Mouse (Mus musculus): ENCODE measurements around the gene Tprn. TPM values are rescaled to one million over a fixed set of nuclear protein-coding genes. Genes with fewer than 3 reads are reported as not detected.
"Not testable (repeated sequence)": the region's sequence is repeated elsewhere in the genome, so short reads cannot be mapped to it uniquely, and the experiment has no call there.

The Tprn gene
- total RNA-seq, 2 experiments from 2014 or later = 10.8 to 14.6 TPM

GRCm38 (mm10) chr2:25234050-25234449, 28.4 kb upstream of the Tprn start, which contains the start of gene Slc34a3:
Slc34a3 (minus strand) TSS chr2:25234364.
- no peak for DNase-seq (ENCODE audit: extremely low spot score in 1 of 2, low spot score in 2 of 2)
- intact Hi-C loops (cut with DNase I) = no loop called here

DNA sequence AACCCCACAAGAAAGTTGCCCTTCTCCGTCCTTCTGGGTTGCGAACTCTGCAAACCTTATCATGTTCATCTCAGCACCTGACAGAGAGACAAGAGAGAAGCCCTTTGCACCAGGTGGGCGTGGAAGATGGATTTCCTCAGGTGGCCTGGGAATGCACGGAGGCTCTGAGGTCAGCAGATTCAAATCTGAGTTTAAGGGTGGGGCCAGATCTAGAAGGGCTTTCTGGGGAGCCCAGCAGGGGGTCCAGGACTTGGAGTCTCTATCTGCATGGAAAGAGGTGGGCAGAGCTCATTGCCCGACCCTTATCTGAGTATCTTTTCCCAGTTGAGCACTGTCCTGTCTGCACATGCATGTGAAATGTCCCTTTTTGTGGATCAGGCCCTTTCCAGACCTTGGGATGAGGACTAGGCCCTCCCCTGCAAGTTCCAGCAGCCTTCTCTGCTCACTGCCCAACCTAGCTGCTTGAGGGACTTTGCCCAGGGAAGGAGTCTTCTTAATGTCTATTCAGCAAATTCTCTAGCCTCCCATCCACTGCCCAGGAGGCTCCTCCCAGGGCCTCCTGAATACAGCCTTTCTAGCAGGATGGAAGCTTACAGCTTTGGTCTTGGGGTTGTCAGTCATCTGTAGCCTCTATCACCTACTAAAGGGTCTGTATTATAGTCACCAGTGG, 27.7 kb upstream of the Tprn start:
- intact Hi-C loops (cut with DNase I) = no loop called here
- DNase-seq (ENCODE audit: extremely low spot score in 1 of 2, low spot score in 2 of 2) = no peak

GRCm38 (mm10) chr2:25236614-25237013, 25.8 kb upstream of the Tprn start, which contains the start of gene Rnf224:
Rnf224 (minus strand) TSS chr2:25236787.
- intact Hi-C loops (cut with DNase I) = no loop called here
- no peak for DNase-seq (ENCODE audit: extremely low spot score in 1 of 2, low spot score in 2 of 2)

GRCm38 (mm10) chr2:25237522-25237921, 24.9 kb upstream of the Tprn start:
- intact Hi-C loops (cut with DNase I) = no loop called here
- no peak for DNase-seq (ENCODE audit: extremely low spot score in 1 of 2, low spot score in 2 of 2)

- no peak for DNase-seq (ENCODE audit: extremely low spot score in 1 of 2, low spot score in 2 of 2)
- intact Hi-C loops (cut with DNase I) = no loop called here
Measured at GRCm38 (mm10) chr2:25238106-25238505, 24.3 kb upstream of the Tprn start.

GRCm38 (mm10) chr2:25239766-25240165, 22.7 kb upstream of the Tprn start:
- intact Hi-C loops (cut with DNase I) = no loop called here
- no peak for DNase-seq (ENCODE audit: extremely low spot score in 1 of 2, low spot score in 2 of 2)

DNA sequence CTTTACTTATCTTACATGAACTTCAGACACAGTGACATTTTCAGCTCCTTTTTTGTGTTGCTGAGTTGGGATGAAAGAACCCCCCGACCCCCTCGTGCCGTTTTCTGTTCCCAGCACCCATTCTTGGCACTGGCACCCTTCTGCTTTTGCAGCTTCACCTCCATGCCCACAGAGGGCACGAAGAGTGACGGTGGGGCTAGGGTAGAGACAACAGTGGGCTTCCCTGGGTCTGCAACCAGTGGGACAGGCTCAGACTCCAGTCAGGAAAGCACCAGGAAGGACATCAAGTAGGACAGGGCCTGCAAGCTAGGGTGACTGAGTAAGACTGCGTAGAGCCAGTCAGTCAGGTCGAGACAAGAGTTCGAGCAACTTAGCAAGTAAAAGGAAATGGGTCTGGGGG, 22.1 kb upstream of the Tprn start:
- no peak for DNase-seq (ENCODE audit: extremely low spot score in 1 of 2, low spot score in 2 of 2)
- intact Hi-C loops (cut with DNase I) = no loop called here

DNA sequence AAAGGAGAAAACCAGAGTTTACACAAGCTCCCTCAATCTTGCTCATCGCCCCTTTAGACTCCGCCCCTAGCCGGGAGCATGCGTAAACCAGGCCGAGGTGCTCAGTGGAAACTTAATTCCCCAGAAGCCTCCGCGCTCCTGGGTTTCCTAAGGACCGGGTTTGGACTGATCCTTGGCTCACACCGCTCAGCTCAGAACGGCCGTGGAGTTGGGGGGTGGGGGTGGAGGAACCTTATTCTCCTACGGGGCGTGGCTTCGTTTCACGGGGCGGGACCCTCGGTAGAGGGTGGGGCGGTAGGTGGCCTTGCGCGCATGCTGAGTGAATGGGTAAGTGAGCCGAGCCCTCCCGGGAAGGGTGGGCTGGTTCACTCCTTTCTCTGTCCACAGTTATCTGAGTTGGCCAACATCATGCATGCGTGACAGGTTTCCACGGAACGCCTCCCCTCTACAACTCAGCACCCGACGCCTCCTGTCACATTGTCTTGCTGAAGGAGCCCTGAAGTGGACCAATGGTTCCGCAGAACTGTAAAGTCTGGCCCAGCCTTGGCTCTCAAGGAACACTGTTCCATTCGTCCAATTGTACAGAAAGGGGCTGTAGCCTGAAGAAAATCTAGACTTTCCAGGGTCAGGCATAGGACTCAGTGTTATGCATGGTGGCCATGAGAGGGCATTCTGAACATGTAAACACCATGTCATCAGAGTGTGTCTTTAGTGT, 21.5 kb upstream of the Tprn start:
- peak; percentile 63 to 86 for DNase-seq (ENCODE audit: extremely low spot score in 1 of 2, low spot score in 2 of 2)
- intact Hi-C loops (cut with DNase I) = no loop called here

- intact Hi-C loops (cut with DNase I) = no loop called here
- DNase-seq (ENCODE audit: extremely low spot score in 1 of 2, low spot score in 2 of 2) = no peak
Measured at GRCm38 (mm10) chr2:25241438-25241775, 21.0 kb upstream of the Tprn start.

DNA sequence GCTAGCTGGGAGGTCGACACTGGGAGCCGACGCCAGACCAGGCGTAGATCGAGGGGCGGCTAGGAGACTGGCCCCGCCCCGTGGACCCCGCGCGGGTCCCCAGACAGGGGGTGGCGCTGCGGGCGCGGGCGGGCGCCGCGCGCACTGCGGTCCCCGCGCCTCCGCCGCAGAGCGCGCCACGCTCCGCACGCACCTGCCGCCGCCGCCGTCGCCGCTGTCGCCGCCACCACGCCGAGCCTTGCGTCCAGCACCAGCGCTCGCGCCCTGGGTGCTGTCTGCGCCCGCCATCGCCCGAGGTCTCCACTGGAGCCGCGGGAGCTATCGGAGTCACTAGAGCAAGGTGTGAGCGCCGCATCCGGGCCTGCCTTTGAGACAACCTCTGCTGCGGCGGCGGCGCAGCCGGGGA, 20.3 kb upstream of the Tprn start, which contains the start of the genes Rnf208 and Cysrt1:
Gene Rnf208, plus strand, starts transcription at position 155 of the 406 bp plus-strand sequence.
Gene Cysrt1, minus strand, starts transcription at position 352 of the 406 bp plus-strand sequence.
- peak in 1 of 2 experiments; percentile 61 for DNase-seq (ENCODE audit: extremely low spot score in 1 of 2, low spot score in 2 of 2)
- intact Hi-C loops (cut with DNase I) = no loop called here

- intact Hi-C loops (cut with DNase I) = no loop called here
- DNase-seq (ENCODE audit: extremely low spot score in 1 of 2, low spot score in 2 of 2) = no peak
Measured at GRCm38 (mm10) chr2:25243342-25243741, 19.1 kb upstream of the Tprn start.

GRCm38 (mm10) chr2:25244144-25244543, 18.3 kb upstream of the Tprn start:
- DNase-seq (ENCODE audit: extremely low spot score in 1 of 2, low spot score in 2 of 2) = no peak
- intact Hi-C loops (cut with DNase I) = no loop called here

- intact Hi-C loops (cut with DNase I) = no loop called here
Measured at GRCm38 (mm10) chr2:25246183-25247072, 16.0 kb upstream of the Tprn start, which contains the start of gene AL732309.1. AL732309.1 (minus strand) TSS chr2:25246863.

GRCm38 (mm10) chr2:25252331-25252730, 10.1 kb upstream of the Tprn start:
- DNase-seq (ENCODE audit: extremely low spot score in 1 of 2, low spot score in 2 of 2) = no peak
- intact Hi-C loops (cut with DNase I) = no loop called here

More at GRCm38 (mm10) chr2:25246183-25247072, 16.0 kb upstream of the Tprn start, which contains the start of gene AL732309.1:
- DNase-seq (ENCODE audit: extremely low spot score in 1 of 2, low spot score in 2 of 2) = no peak

- intact Hi-C loops (cut with DNase I) = loop anchor here (2.0 kb wide), 1 partner anchor 61 kb away; no protein-coding TSS in a partner anchor
- peak; percentile 80 to 91 for DNase-seq (ENCODE audit: extremely low spot score in 1 of 2, low spot score in 2 of 2)
Measured at GRCm38 (mm10) chr2:25255284-25255779, 7.1 kb upstream of the Tprn start, which contains the start of gene Tmem203. Tmem203 (plus strand) TSS chr2:25255439.

DNA sequence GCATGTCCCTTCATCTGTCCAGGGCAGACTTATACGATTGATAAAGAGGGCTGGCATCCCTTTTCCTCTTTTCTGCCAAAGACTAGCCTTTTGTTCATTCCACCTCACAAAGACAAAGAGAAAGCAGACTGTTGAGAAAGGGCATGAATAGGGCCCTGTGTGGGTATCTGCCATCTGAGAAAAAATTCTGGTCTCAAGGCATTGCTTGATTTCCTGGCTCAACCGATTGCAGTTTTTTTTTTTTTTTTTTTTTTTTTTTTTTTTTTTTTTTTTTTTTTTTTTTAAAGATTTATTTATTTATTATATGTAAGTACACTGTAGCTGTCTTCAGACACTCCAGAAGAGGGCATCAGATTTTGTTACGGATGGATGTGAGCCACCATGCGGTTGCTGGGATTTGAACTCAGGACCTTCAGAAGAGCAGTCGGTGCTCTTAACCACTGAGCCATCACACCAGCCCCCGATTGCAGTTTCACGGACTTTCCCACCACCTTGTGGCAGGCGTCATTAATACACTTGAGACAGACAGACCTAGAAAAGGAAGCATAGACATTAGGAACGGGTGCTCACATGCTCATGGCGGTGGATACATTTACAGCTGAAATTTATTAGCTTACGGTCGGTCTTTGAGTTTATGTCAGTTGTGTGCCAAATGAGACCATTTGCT, 5.8 kb upstream of the Tprn start:
- intact Hi-C loops (cut with DNase I) = not testable (repeated sequence)
- peak in 1 of 2 experiments; percentile 61 for DNase-seq (ENCODE audit: extremely low spot score in 1 of 2, low spot score in 2 of 2)

GRCm38 (mm10) chr2:25257250-25257649, 5.2 kb upstream of the Tprn start:
- intact Hi-C loops (cut with DNase I); DNase-seq (ENCODE audit: extremely low spot score in 1 of 2, low spot score in 2 of 2): not testable (repeated sequence)

GRCm38 (mm10) chr2:25258887-25259286, 3.5 kb upstream of the Tprn start:
- intact Hi-C loops (cut with DNase I) = no loop called here
- DNase-seq (ENCODE audit: extremely low spot score in 1 of 2, low spot score in 2 of 2) = no peak
